Mouse (Mus musculus): Measurements from ENCODE around the gene Aatf. TPM values are rescaled to one million over a fixed set of nuclear protein-coding genes. Genes with fewer than 3 reads are reported as not detected.

The Aatf gene
- polyA plus RNA-seq, 1 experiment, result 0.77 TPM

GRCm38 (mm10) chr11:84375951-84376496, 137.3 kb downstream of the Aatf start:
- no peaks in the 10 kb centered on the region for H3K9me3 ChIP-seq (ENCODE audit: control insufficient read depth, low read length)
- TF ChIP-seq GATA1 (IDR thresholded peaks at IDR 0.05; ENCODE audit: low read length), result no peak
- no peak for TF ChIP-seq TAL1 (IDR thresholded peaks at IDR 0.05; ENCODE audit: low read length)
- no peak overlapping the region for H3K4me3 ChIP-seq (replicated peaks)
- no peaks in the 10 kb centered on the region for H3K27me3 ChIP-seq (ENCODE audit: control insufficient read depth)
- H3K36me3 ChIP-seq (ENCODE audit: control insufficient read depth), result peaks cover 21% of the 10 kb centered on the region
- no peaks in the 10 kb centered on the region for H3K4me1 ChIP-seq (ENCODE audit: control insufficient read depth)

GRCm38 (mm10) chr11:84373122-84373521, 140.2 kb downstream of the Aatf start:
- TF ChIP-seq GATA1 (IDR thresholded peaks at IDR 0.05; ENCODE audit: low read length) (no peak), TAL1 (IDR thresholded peaks at IDR 0.05; ENCODE audit: low read length) (no peak)
- H3K27me3 ChIP-seq (ENCODE audit: control insufficient read depth), result no peaks in the 10 kb centered on the region
- H3K9me3 ChIP-seq (ENCODE audit: control insufficient read depth, low read length), result no peaks in the 10 kb centered on the region
- peaks cover 28% of the 10 kb centered on the region for H3K36me3 ChIP-seq (ENCODE audit: control insufficient read depth)
- H3K4me3 ChIP-seq (replicated peaks), result no peak overlapping the region
- no peaks in the 10 kb centered on the region for H3K4me1 ChIP-seq (ENCODE audit: control insufficient read depth)

Other genes starting within 250 kb of the Aatf start
- not detected in 2 replicates for gene Lhx1, start 12.0 kb upstream of the Aatf start, polyA plus RNA-seq (2012)

All from erythroblast, embryonic 14.5 days (primary cell).